Mouse (Mus musculus) G1E (cell line): ENCODE results near the gene H2-Oa.

Experiments used
- CTCF ChIP-seq: IDR thresholded peaks from 2 replicates; pipeline ENCODE4 v1.5.1; 2012; ENCODE audit warnings: low read depth, low read length, inconsistent platforms, mixed read lengths
- GATA1 ChIP-seq: IDR thresholded peaks from 2 replicates; pipeline ENCODE4 v1.6.1; 2012; ENCODE audit warnings: borderline replicate concordance, low read length, inconsistent platforms, mixed read lengths
- GATA2 ChIP-seq: IDR thresholded peaks from 2 replicates; pipeline ENCODE4 v1.6.1; 2012; ENCODE audit warnings: low read depth, low read length, inconsistent platforms, borderline replicate concordance
- POLR2AphosphoS5 ChIP-seq: IDR thresholded peaks from 2 replicates; pipeline ENCODE4 v1.6.1; 2012; ENCODE audit warnings: low read depth, low read length, inconsistent platforms; ENCODE audit not compliant: insufficient replicate concordance

GRCm38 (mm10) chr17:34107109-34107867, 15.1 kb downstream of the H2-Oa start:
- TF ChIP-seq GATA1 (no peak), CTCF (no peak), POLR2AphosphoS5 (peak; percentile 78; the same call in 1 of the 2 replicates), GATA2 (no peak)
